Mouse (Mus musculus) intestine, embryonic 14.5 days (tissue): ENCODE results near the gene Apbb1. TPM values are rescaled to one million over a fixed set of nuclear protein-coding genes. Genes with fewer than 3 reads are reported as not detected.

Source experiments
- ATAC-seq: fragments of 200-750 bp; cut with Nextera tagmentation; replicated peaks from 2 replicates; pipeline ENCODE4 v1.8.0; 2017; ENCODE audit warnings: low read depth, moderate number of reproducible peaks, moderate TSS enrichment, moderate library complexity; ENCODE audit not compliant: low FRiP score, low TSS enrichment
- DNase-seq: peaks from one replicate; pipeline ENCODE4 v3.0.0-alpha.2; 2018; ENCODE audit warnings: low spot score
- H3K27ac ChIP-seq: fragments of 300-500 bp; sonication (generic); 2 replicates; pipeline ENCODE4 v1.5.1; 2014; ENCODE audit warnings: low read depth, mild to moderate bottlenecking, control low read depth
- H3K27me3 ChIP-seq: fragments of 300-500 bp; sonication (generic); replicated peaks from 2 replicates; pipeline ENCODE4 v1.6.1; 2014; ENCODE audit warnings: low read length, control low read depth; ENCODE audit not compliant: control insufficient read depth, insufficient read depth
- H3K36me3 ChIP-seq: fragments of 300-500 bp; sonication (generic); 2 replicates; pipeline ENCODE4 v1.6.1; 2014; ENCODE audit warnings: low read length, control low read depth; ENCODE audit not compliant: control insufficient read depth, insufficient read depth
- H3K4me1 ChIP-seq: fragments of 300-500 bp; sonication (generic); replicated peaks from 2 replicates; pipeline ENCODE4 v1.6.1; 2014; ENCODE audit warnings: low read length, control low read depth, mixed read lengths; ENCODE audit not compliant: control insufficient read depth, insufficient read depth
- H3K4me2 ChIP-seq: fragments of 300-500 bp; sonication (generic); 2 replicates; pipeline ENCODE4 v1.6.1; 2014; ENCODE audit warnings: low read length
- H3K4me3 ChIP-seq: fragments of 300-500 bp; sonication (generic); 2 replicates; pipeline ENCODE4 v1.5.1; 2014; ENCODE audit warnings: low read depth, low read length, control low read depth, mixed read lengths
- H3K9ac ChIP-seq: fragments of 300-500 bp; sonication (generic); 2 replicates; pipeline ENCODE4 v1.6.1; 2014; ENCODE audit warnings: mild to moderate bottlenecking, low read length
- H3K9me3 ChIP-seq: fragments of 300-500 bp; sonication (generic); 2 replicates; pipeline ENCODE4 v1.6.1; 2016; ENCODE audit warnings: low read length, control low read depth; ENCODE audit not compliant: control insufficient read depth
- WGBS: fragments of 180-500 bp; shearing (Covaris S2); extraction: QIAGEN DNeasy Blood & Tissue Kit; methylation state at CpG from one replicate; pipeline ENCODE4 v1.1.7; 2014; 5-methylcytosine and 5-hydroxymethylcytosine counted together
- polyA plus RNA-seq: library from polyadenylated mRNA; unstranded; fragments of >200 nt; fragmentation: Nextera tagmentation; extraction: Ambion mirVana; gene quantifications from 2 replicates; pipeline ENCODE4 v1.2.1, GENCODE M21; 2014

The Apbb1 gene
- polyA plus RNA-seq, 1 experiment from 2014 or later = 45.1 TPM

- no peaks in the 10 kb centered on the region for H3K9me3 ChIP-seq
- no peak overlapping the region for H3K4me3 ChIP-seq
- H3K4me2 ChIP-seq = no peak overlapping the region
- WGBS = 26% methylated on average over 7 of the region's 7 CpGs
- DNase-seq (no peak), ATAC-seq (peak; percentile 47)
- peaks cover 51% of the 10 kb centered on the region for H3K36me3 ChIP-seq
- H3K27me3 ChIP-seq = no peaks in the 10 kb centered on the region
- no peak overlapping the region for H3K27ac ChIP-seq
- no peak overlapping the region for H3K9ac ChIP-seq
- peaks cover 8% of the 10 kb centered on the region for H3K4me1 ChIP-seq
Measured at GRCm38 (mm10) chr7:105568583-105568982, 12.9 kb downstream of the Apbb1 start.

GRCm38 (mm10) chr7:105565071-105565836 lies 16.2 kb downstream of the Apbb1 start:
- no peak for DNase-seq
- Histone ChIP-seq H3K27me3 (no peaks in the 10 kb centered on the region), H3K4me1 (peaks cover 8% of the 10 kb centered on the region), H3K9me3 (no peaks in the 10 kb centered on the region), H3K4me2 (no peak overlapping the region), H3K9ac (no peak overlapping the region), H3K4me3 (no peak overlapping the region), H3K27ac (no peak overlapping the region), H3K36me3 (peaks cover 54% of the 10 kb centered on the region)
- WGBS = 88% methylated on average over 17 of the region's 17 CpGs
- no peak for ATAC-seq

GRCm38 (mm10) chr7:105563367-105563766 lies 18.1 kb downstream of the Apbb1 start:
- no peaks in the 10 kb centered on the region for H3K9me3 ChIP-seq
- H3K9ac ChIP-seq = no peak overlapping the region
- no peak overlapping the region for H3K4me3 ChIP-seq
- peaks cover 64% of the 10 kb centered on the region for H3K36me3 ChIP-seq
- no peaks in the 10 kb centered on the region for H3K4me1 ChIP-seq
- DNase-seq (no peak), ATAC-seq (no peak)
- 88% methylated on average over 3 of the region's 3 CpGs for WGBS
- H3K27me3 ChIP-seq = no peaks in the 10 kb centered on the region
- H3K4me2 ChIP-seq = no peak overlapping the region
- no peak overlapping the region for H3K27ac ChIP-seq

GRCm38 (mm10) chr7:105562317-105562716 lies 19.1 kb downstream of the Apbb1 start:
- no peak overlapping the region for H3K9ac ChIP-seq
- no peak for DNase-seq
- H3K4me2 ChIP-seq = no peak overlapping the region
- H3K9me3 ChIP-seq = no peaks in the 10 kb centered on the region
- H3K36me3 ChIP-seq = peaks cover 70% of the 10 kb centered on the region
- H3K27me3 ChIP-seq = no peaks in the 10 kb centered on the region
- no peaks in the 10 kb centered on the region for H3K4me1 ChIP-seq
- 94% methylated on average over 3 of the region's 3 CpGs for WGBS
- ATAC-seq = no peak
- H3K4me3 ChIP-seq = no peak overlapping the region
- no peak overlapping the region for H3K27ac ChIP-seq

- H3K4me2 ChIP-seq = no peak overlapping the region
- no peaks in the 10 kb centered on the region for H3K27me3 ChIP-seq
- no peak overlapping the region for H3K27ac ChIP-seq
- H3K36me3 ChIP-seq = peaks cover 43% of the 10 kb centered on the region
- ATAC-seq (no peak), DNase-seq (no peak)
- H3K4me3 ChIP-seq = no peak overlapping the region
- WGBS = 93% methylated on average over 9 of the region's 9 CpGs
- peaks cover 4% of the 10 kb centered on the region; the same call in 1 of the 2 replicates for H3K4me1 ChIP-seq
- no peaks in the 10 kb centered on the region for H3K9me3 ChIP-seq
- H3K9ac ChIP-seq = no peak overlapping the region
Measured at GRCm38 (mm10) chr7:105559016-105559415, 22.4 kb downstream of the Apbb1 start.

- WGBS = 85% methylated on average over 11 of the region's 11 CpGs
- DNase-seq (no peak), ATAC-seq (no peak)
- peaks cover 36% of the 10 kb centered on the region for H3K36me3 ChIP-seq
- peaks cover 4% of the 10 kb centered on the region; the same call in 1 of the 2 replicates for H3K4me1 ChIP-seq
- H3K27me3 ChIP-seq = no peaks in the 10 kb centered on the region
- no peaks in the 10 kb centered on the region for H3K9me3 ChIP-seq
- no peak overlapping the region for H3K4me3 ChIP-seq
- H3K9ac ChIP-seq = no peak overlapping the region
- no peak overlapping the region for H3K27ac ChIP-seq
- H3K4me2 ChIP-seq = no peak overlapping the region
Measured at GRCm38 (mm10) chr7:105557671-105558070, 23.8 kb downstream of the Apbb1 start.

- WGBS = 88% methylated on average over 8 of the region's 8 CpGs
- no peak for ATAC-seq
- H3K36me3 ChIP-seq = peaks cover 26% of the 10 kb centered on the region
- no peak overlapping the region for H3K4me3 ChIP-seq
- no peaks in the 10 kb centered on the region for H3K27me3 ChIP-seq
- H3K4me2 ChIP-seq = no peak overlapping the region
- H3K9me3 ChIP-seq = no peaks in the 10 kb centered on the region
- peaks cover 4% of the 10 kb centered on the region; the same call in 1 of the 2 replicates for H3K4me1 ChIP-seq
- DNase-seq = no peak
- no peak overlapping the region for H3K9ac ChIP-seq
- no peak overlapping the region for H3K27ac ChIP-seq
Measured at GRCm38 (mm10) chr7:105556406-105556805, 25.0 kb downstream of the Apbb1 start.

- Histone ChIP-seq H3K9me3 (no peaks in the 10 kb centered on the region), H3K36me3 (peaks cover 23% of the 10 kb centered on the region; the same call in 1 of the 2 replicates), H3K4me1 (peaks cover 4% of the 10 kb centered on the region; the same call in 1 of the 2 replicates), H3K9ac (no peak overlapping the region), H3K27me3 (no peaks in the 10 kb centered on the region), H3K4me3 (no peak overlapping the region), H3K4me2 (no peak overlapping the region), H3K27ac (no peak overlapping the region)
- 86% methylated on average over 10 of the region's 10 CpGs for WGBS
- ATAC-seq (no peak), DNase-seq (no peak)
Measured at GRCm38 (mm10) chr7:105555571-105555970, 25.9 kb downstream of the Apbb1 start.
